In the genomic region with DNA sequence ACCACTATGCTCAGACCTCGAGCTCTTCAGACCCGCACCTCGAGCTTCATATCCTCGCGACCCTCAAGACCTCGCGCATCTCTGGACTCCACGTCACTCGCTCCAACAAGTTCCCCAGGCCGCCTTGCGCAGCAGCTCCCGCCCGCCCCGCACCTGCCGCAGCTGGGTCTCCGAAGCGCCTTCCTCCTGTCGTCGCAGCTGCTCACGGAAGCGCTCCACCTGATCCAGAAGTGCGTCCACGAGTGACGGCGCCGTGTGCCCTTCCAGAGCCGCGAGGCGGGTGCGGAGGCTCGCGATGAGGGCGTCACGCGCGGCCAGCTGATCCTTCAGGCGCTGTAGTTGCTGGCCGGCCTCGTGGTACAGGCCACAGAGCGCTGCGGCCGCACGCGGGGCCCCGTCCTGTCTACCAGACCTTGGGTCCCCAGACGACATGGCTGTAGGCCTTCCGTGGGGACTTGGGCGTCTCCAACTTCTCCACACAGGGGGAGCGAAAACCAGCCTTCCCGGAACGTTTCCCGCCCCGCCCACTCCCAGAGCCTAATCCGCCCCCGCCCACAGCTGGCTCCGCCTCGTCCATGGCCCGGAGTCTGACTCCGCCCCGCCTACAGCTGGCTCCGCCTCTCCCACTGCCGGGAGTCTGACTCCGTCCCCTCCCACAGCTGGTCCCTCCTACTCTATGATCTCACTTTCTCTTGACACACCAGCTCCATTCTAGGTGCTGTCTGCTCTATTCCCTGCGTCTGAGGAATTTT, we compare ENCODE assay signal across 8 mouse cellular contexts. TPM values are rescaled to one million over a fixed set of nuclear protein-coding genes. Genes with fewer than 3 reads are reported as not detected.
DNase-seq lines count a peak whose midpoint lies in the region; ATAC-seq and TF ChIP-seq lines count a peak whose summit lies in the region.

A gene (minus strand): TSS at position 526 of the 752 bp plus-strand sequence.

- H3K36me3 ChIP-seq in embryonic facial prominence, embryonic 13.5 days: no peaks in the 10 kb centered on the region
- no peaks in the 10 kb centered on the region for H3K36me3 ChIP-seq in heart, adult 2 months (ENCODE audit: control insufficient read depth, insufficient read depth, low read length)
- H3K36me3 ChIP-seq in limb, embryonic 13.5 days: no peaks in the 10 kb centered on the region
- no peaks in the 10 kb centered on the region for H3K36me3 ChIP-seq in midbrain, embryonic 16.5 days (ENCODE audit: control insufficient read depth, insufficient read depth, low read length)

- H3K4me2 ChIP-seq in embryonic facial prominence, embryonic 13.5 days: peak within 1 kb of the TSS; percentile 95
- H3K4me2 ChIP-seq in limb, embryonic 13.5 days (replicated peaks): peak within 1 kb of the TSS; percentile 92
- H3K4me2 ChIP-seq in midbrain, embryonic 16.5 days (ENCODE audit: low read length): peak within 1 kb of the TSS; percentile 94

- peaks cover 16% of the 10 kb centered on the region for H3K4me1 ChIP-seq in embryonic facial prominence, embryonic 13.5 days
- H3K4me1 ChIP-seq in heart, adult 2 months (ENCODE audit: control insufficient read depth, insufficient read depth, low read length): peaks cover 4% of the 10 kb centered on the region
- H3K4me1 ChIP-seq in limb, embryonic 13.5 days: peaks cover 10% of the 10 kb centered on the region
- peaks cover 12% of the 10 kb centered on the region for H3K4me1 ChIP-seq in midbrain, embryonic 16.5 days (ENCODE audit: control insufficient read depth, insufficient read depth, low read length)

- H3K9me3 ChIP-seq in embryonic facial prominence, embryonic 13.5 days: no peaks in the 10 kb centered on the region
- 0 out of 2 replicates have a peak, but pooled peaks cover 3% of the 10 kb centered on the region for H3K9me3 ChIP-seq in limb, embryonic 13.5 days
- H3K9me3 ChIP-seq in midbrain, embryonic 16.5 days (replicated peaks; ENCODE audit: control insufficient read depth, low read length, poor library complexity, severe bottlenecking): no peaks in the 10 kb centered on the region

- peak; percentile 78 for TF ChIP-seq POLR2A in heart, adult 2 months (IDR thresholded peaks at IDR 0.05; ENCODE audit: insufficient read depth, low read depth, low read length)

- ATAC-seq in embryonic facial prominence, embryonic 13.5 days (ENCODE audit: insufficient number of reproducible peaks, insufficient read depth, low FRiP score, low TSS enrichment, low read depth): peak; percentile 95
- peak; percentile 96 for ATAC-seq in limb, embryonic 13.5 days (ENCODE audit: low FRiP score, low read depth)
- peak; percentile 95 for ATAC-seq in midbrain, embryonic 16.5 days

- peak within 1 kb of the TSS; percentile 74 for H3K4me3 ChIP-seq in embryonic facial prominence, embryonic 13.5 days
- peak within 1 kb of the TSS; percentile 80 for H3K4me3 ChIP-seq in heart, adult 2 months
- peak within 1 kb of the TSS; percentile 75 for H3K4me3 ChIP-seq in limb, embryonic 13.5 days
- H3K4me3 ChIP-seq in midbrain, embryonic 16.5 days (ENCODE audit: low read depth, low read length): peak within 1 kb of the TSS; percentile 65

- H3K9ac ChIP-seq in embryonic facial prominence, embryonic 13.5 days: peak within 1 kb of the TSS; percentile 81
- peak within 1 kb of the TSS; percentile 77 for H3K9ac ChIP-seq in heart, adult 2 months (ENCODE audit: low read depth, low read length)
- peak within 1 kb of the TSS; percentile 77 for H3K9ac ChIP-seq in limb, embryonic 13.5 days
- peak within 1 kb of the TSS; percentile 79 for H3K9ac ChIP-seq in midbrain, embryonic 16.5 days (ENCODE audit: low read depth, low read length)

- H3K79me2 ChIP-seq in heart, adult 2 months (replicated peaks; ENCODE audit: control insufficient read depth, insufficient read depth, low read length): peaks cover 4% of the 10 kb centered on the region; the same call in 1 of the 2 replicates

- intact Hi-C loops in heart, adult 2 months (cut with DNase I): loop anchor here (5.0 to 10.0 kb wide), 2 partner anchors 141 to 251 kb away; a partner anchor contains a TSS

- peak; percentile 93 for DNase-seq in 3134 (ENCODE audit: extremely low read depth, insufficient read length, low spot score)
- peak; percentile 98 to 99 for DNase-seq in adrenal gland, postnatal 36 days
- peak; percentile 98 for DNase-seq in heart, adult 2 months
- peak; percentile 96 to 99 for DNase-seq in kidney, adult 8-10 months
- DNase-seq in spleen, postnatal 10 days (ENCODE audit: low spot score in 2 of 2): peak; percentile 96 to 98

- WGBS in embryonic facial prominence, embryonic 13.5 days: under 1% methylated on average over 64 of the region's 64 CpGs
- WGBS in heart, adult 2 months: under 1% methylated on average over 62 of the region's 64 CpGs
- under 1% methylated on average over 64 of the region's 64 CpGs for WGBS in limb, embryonic 13.5 days
- under 1% methylated on average over 63 of the region's 64 CpGs for WGBS in midbrain, embryonic 16.5 days

- no peak for TF ChIP-seq CTCF in heart, adult 2 months (IDR thresholded peaks at IDR 0.05)

- H3K27me3 ChIP-seq in embryonic facial prominence, embryonic 13.5 days: peaks cover 11% of the 10 kb centered on the region; the same call in 1 of the 2 replicates
- H3K27me3 ChIP-seq in heart, adult 2 months (ENCODE audit: control insufficient read depth, insufficient read depth, low read length): no peaks in the 10 kb centered on the region
- H3K27me3 ChIP-seq in limb, embryonic 13.5 days: peaks cover 11% of the 10 kb centered on the region
- H3K27me3 ChIP-seq in midbrain, embryonic 16.5 days (ENCODE audit: control insufficient read depth, insufficient read depth, low read depth, low read length): no peaks in the 10 kb centered on the region

- no peak for TF ChIP-seq EP300 in heart, adult 2 months (IDR thresholded peaks at IDR 0.05; ENCODE audit: insufficient read depth, low read depth, low read length)

- no peak within 1 kb of the TSS for H3K27ac ChIP-seq in embryonic facial prominence, embryonic 13.5 days
- H3K27ac ChIP-seq in heart, adult 2 months: peak within 1 kb of the TSS; percentile 91
- no peak within 1 kb of the TSS for H3K27ac ChIP-seq in limb, embryonic 13.5 days
- no peak within 1 kb of the TSS; the same call in 1 of the 2 replicates for H3K27ac ChIP-seq in midbrain, embryonic 16.5 days (ENCODE audit: low read length)

RNA-seq across cellular contexts. Expression of the gene that starts here (rescaled TPM):
- total RNA-seq in adrenal gland, postnatal 36 days (2021): 10 to 100 TPM; 15.0 to 16.8 TPM
- polyA plus RNA-seq in embryonic facial prominence, embryonic 13.5 days (2015; fragmentation: Nextera tagmentation; extraction: Ambion mirVana): 24.6 and 25.2 TPM in 2 replicates
- total RNA-seq in heart, adult 2 months (2021): 1 to 10 TPM; 5.9 to 6.7 TPM
- 12.5 and 14.5 TPM in 2 replicates for polyA plus RNA-seq in heart, adult 2 months (2012; rRNA removed)
- 14.4 and 17.6 TPM in 2 replicates for polyA plus RNA-seq in limb, embryonic 13.5 days (2015; fragmentation: Nextera tagmentation; extraction: Ambion mirVana)
- polyA plus RNA-seq in midbrain, embryonic 16.5 days (2015; fragmentation: Nextera tagmentation; extraction: Ambion mirVana): 9.2 and 14.1 TPM in 2 replicates
